Mouse (Mus musculus) embryonic facial prominence, embryonic 12.5 days (tissue): ENCODE results near the gene Gucy2d. TPM values are rescaled to one million over a fixed set of nuclear protein-coding genes. Genes with fewer than 3 reads are reported as not detected.
A peak's percentile ranks its signal among the peaks of the same experiment; 100 is the strongest.

Experiments used
- ATAC-seq: fragments of 200-750 bp; cut with Nextera tagmentation; 2 replicates; pipeline ENCODE4 v1.8.0; 2017; ENCODE audit not compliant: insufficient number of reproducible peaks, insufficient read depth, low FRiP score, low TSS enrichment
- H3K27ac ChIP-seq: fragments of 300-500 bp; sonication (generic); 2 replicates; pipeline ENCODE4 v1.5.1; 2016; ENCODE audit warnings: mild to moderate bottlenecking
- H3K27me3 ChIP-seq: fragments of 300-500 bp; sonication (generic); 2 replicates; pipeline ENCODE4 v1.6.1; 2016; ENCODE audit warnings: mild to moderate bottlenecking, moderate library complexity
- H3K36me3 ChIP-seq: fragments of 300-500 bp; sonication (generic); 2 replicates; pipeline ENCODE4 v1.6.1; 2016; ENCODE audit warnings: mild to moderate bottlenecking
- H3K4me1 ChIP-seq: fragments of 300-500 bp; sonication (generic); 2 replicates; pipeline ENCODE4 v1.6.1; 2016
- H3K4me2 ChIP-seq: fragments of 300-500 bp; sonication (generic); replicated peaks from 2 replicates; pipeline ENCODE4 v1.6.1; 2016; ENCODE audit warnings: mild to moderate bottlenecking, moderate library complexity
- H3K4me3 ChIP-seq: fragments of 300-500 bp; sonication (generic); 2 replicates; pipeline ENCODE4 v1.5.1; 2016; ENCODE audit warnings: mild to moderate bottlenecking
- H3K9ac ChIP-seq: fragments of 300-500 bp; sonication (generic); 2 replicates; pipeline ENCODE4 v1.6.1; 2016; ENCODE audit warnings: mild to moderate bottlenecking, moderate library complexity
- H3K9me3 ChIP-seq: fragments of 300-500 bp; sonication (generic); 2 replicates; pipeline ENCODE4 v1.6.1; 2016; ENCODE audit warnings: mild to moderate bottlenecking, moderate library complexity
- WGBS: fragments of 180-500 bp; shearing (Covaris S2); methylation state at CpG from one replicate; pipeline ENCODE4 v1.1.7; 2016; 5-methylcytosine and 5-hydroxymethylcytosine counted together
- polyA plus RNA-seq: library from polyadenylated mRNA; unstranded; fragments of >200 nt; fragmentation: Nextera tagmentation; extraction: Ambion mirVana; gene quantifications from 2 replicates; pipeline ENCODE4 v1.2.1, GENCODE M21; 2016

Gene Gucy2d
- polyA plus RNA-seq, 1 experiment from 2014 or later: 0.04 TPM

DNA sequence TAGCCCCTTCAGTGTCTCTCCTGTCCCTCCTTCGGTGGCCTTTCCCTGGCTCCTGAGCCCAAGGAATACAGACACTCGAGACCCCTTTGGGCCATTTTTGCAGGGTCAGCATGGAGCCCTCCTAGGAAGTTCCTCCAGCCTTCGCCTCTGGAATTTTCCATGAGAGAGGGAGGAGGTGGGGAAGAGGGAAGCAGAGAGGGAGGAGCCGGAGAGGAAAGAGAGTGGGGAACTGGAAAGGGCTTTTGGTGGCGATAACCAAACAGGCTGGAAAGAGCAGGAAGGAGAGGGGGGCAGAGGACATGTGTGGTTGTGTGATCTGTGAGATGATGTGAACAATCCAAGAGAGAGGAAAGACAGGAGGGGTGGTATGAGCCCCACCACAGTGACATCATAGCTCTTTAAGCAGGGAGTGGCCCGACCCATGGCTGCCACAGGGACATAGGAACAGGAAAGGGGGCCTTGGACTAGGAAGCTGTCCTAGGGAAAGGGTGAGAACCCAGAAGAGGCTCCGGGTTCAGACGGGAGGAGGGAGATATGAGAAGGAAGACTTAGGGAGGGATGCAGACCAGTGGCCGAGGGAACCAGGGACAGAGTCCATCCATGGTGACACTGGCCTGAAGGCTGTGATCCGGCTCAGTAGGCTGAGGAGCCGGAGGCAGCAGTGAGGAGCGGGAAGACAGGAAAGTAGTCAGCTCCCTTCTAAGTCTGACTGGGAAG lies 42.5 kb downstream of the Gucy2d start:
- WGBS: 51% methylated on average over 12 of the region's 12 CpGs
- peaks cover 9% of the 10 kb centered on the region for H3K27me3 ChIP-seq
- H3K4me3 ChIP-seq: no peak overlapping the region
- H3K4me1 ChIP-seq: peaks cover 16% of the 10 kb centered on the region; the same call in 1 of the 2 replicates
- no peaks in the 10 kb centered on the region for H3K9me3 ChIP-seq
- no peak overlapping the region for H3K9ac ChIP-seq
- ATAC-seq: no peak
- H3K27ac ChIP-seq: 0 out of 2 replicates have a peak overlapping the region, but pooled peaks have one; percentile 18
- H3K4me2 ChIP-seq: no peak overlapping the region
- no peaks in the 10 kb centered on the region for H3K36me3 ChIP-seq

GRCm38 (mm10) chr7:98483268-98483607 lies 43.0 kb downstream of the Gucy2d start:
- H3K9ac ChIP-seq: no peak overlapping the region
- no peak overlapping the region for H3K4me2 ChIP-seq
- H3K4me1 ChIP-seq: peaks cover 16% of the 10 kb centered on the region; the same call in 1 of the 2 replicates
- no peak overlapping the region for H3K27ac ChIP-seq
- peaks cover 9% of the 10 kb centered on the region for H3K27me3 ChIP-seq
- no peak overlapping the region for H3K4me3 ChIP-seq
- 29% methylated on average over 8 of the region's 8 CpGs for WGBS
- H3K9me3 ChIP-seq: no peaks in the 10 kb centered on the region
- no peaks in the 10 kb centered on the region for H3K36me3 ChIP-seq
- ATAC-seq: no peak

DNA sequence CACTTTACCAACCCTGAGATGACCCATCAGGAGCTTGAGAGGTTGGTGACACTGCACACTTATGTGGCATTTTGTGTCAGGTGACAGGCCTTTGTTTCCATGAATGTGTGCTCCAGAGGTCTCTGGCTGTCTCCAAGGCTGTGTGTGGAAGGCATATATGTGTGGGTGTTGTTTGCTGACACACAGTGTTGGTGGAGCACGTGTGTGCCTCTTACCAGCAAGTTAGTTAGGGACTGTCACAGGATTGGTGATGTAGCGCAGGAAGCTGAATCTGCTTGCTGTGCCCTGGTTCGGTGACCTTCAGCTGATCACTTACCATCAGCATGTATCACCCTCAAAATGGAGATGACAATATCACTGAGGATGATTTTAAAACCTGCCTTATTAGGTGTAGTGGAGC lies 44.7 kb downstream of the Gucy2d start:
- no peaks in the 10 kb centered on the region for H3K36me3 ChIP-seq
- H3K4me3 ChIP-seq: no peak overlapping the region
- no peak overlapping the region for H3K9ac ChIP-seq
- no peaks in the 10 kb centered on the region for H3K9me3 ChIP-seq
- 88% methylated on average over 3 of the region's 3 CpGs for WGBS
- no peak overlapping the region for H3K27ac ChIP-seq
- H3K4me1 ChIP-seq: peaks cover 20% of the 10 kb centered on the region
- peaks cover 7% of the 10 kb centered on the region; the same call in 1 of the 2 replicates for H3K27me3 ChIP-seq
- no peak overlapping the region for H3K4me2 ChIP-seq
- ATAC-seq: no peak

DNA sequence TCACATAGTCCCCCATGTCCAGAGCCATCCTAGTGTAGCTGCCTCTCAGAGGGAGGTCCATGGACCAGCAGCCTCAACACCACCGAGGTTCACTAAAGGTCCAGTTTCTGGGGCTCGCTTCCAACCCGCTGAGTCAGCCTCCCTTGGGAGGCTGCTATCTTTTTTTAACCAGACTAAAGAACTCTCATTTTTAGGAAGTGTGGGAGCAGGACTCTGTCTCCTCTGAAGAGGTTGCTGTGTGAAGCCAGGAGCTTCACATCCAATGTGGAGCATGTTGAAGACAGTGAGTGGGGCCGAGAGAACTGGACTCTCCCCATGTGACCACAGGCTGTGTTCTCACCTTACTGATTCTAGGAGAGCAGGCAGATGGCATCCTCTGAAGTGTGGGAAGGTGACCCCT lies 45.3 kb downstream of the Gucy2d start:
- no peak overlapping the region for H3K4me2 ChIP-seq
- ATAC-seq: no peak
- no peak overlapping the region for H3K4me3 ChIP-seq
- no peaks in the 10 kb centered on the region for H3K36me3 ChIP-seq
- 80% methylated on average over 4 of the region's 4 CpGs for WGBS
- H3K27me3 ChIP-seq: 0 out of 2 replicates have a peak, but pooled peaks cover 3% of the 10 kb centered on the region
- H3K9me3 ChIP-seq: no peaks in the 10 kb centered on the region
- H3K9ac ChIP-seq: no peak overlapping the region
- peaks cover 26% of the 10 kb centered on the region for H3K4me1 ChIP-seq
- H3K27ac ChIP-seq: no peak overlapping the region

DNA sequence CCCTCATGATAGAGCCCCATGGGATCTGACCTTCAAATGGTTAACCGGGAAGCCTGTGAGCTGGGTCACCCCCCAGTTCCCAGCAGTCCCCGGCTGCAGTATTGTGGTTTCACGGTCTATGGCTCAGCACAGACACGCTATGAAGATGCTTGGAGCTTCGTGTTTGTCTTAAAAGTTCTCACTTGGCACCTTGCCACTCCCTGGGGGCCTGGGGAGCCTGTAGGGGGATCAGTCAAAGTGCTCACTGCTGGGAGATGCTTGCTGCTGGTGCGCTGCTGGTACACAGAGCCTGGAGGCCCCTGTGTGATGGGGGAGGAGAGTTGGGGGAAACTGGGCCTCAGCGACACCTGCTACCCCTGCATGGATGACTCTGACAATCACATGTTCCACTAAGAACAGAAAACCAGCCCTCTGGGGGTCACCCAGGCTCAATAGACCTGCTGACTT lies 46.3 kb downstream of the Gucy2d start:
- H3K27ac ChIP-seq: no peak overlapping the region
- H3K9me3 ChIP-seq: no peaks in the 10 kb centered on the region
- 0 out of 2 replicates have a peak, but pooled peaks cover 7% of the 10 kb centered on the region for H3K27me3 ChIP-seq
- no peak overlapping the region for H3K9ac ChIP-seq
- H3K4me3 ChIP-seq: no peak overlapping the region
- no peaks in the 10 kb centered on the region for H3K36me3 ChIP-seq
- WGBS: 56% methylated on average over 7 of the region's 7 CpGs
- H3K4me2 ChIP-seq: no peak overlapping the region
- peaks cover 26% of the 10 kb centered on the region for H3K4me1 ChIP-seq
- no peak for ATAC-seq

DNA sequence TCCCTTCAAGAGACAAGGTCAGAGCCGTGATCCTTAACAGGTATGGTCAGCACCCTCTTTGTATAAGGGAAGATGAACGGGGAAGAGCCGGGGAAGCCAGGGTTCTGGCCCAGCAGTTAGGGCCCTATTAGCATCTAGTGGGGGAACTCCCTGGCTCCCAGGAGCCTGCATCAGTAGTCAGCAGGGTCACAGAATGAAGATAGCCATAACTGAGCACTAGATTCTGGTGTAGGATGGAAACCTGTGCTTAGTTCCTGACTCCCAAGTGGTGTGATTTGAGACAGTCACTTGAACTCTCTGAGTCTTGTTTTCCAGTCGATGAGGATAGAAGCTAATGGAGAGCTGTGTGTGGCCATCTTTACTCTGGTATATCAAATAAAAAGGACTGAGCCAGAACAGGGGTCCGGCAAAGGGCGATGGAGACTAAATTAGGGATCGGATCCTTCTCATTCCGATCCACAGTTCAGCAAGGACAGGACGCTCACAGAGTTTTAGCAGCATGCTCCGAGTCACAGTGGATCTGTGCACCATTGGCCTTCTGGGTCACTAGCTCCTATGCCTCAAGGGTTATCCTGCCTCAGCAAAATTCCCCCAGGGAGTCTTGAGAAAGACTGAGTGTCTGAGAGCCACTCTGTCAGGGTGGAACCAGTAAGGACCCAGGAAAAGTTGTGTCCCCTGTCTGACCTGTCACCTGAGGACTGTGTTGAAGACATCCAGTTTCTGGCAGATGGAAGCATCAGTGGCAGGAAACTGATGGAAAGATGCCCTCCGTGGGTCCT lies 47.2 kb downstream of the Gucy2d start:
- ATAC-seq: no peak
- peaks cover 24% of the 10 kb centered on the region for H3K4me1 ChIP-seq
- 83% methylated on average over 11 of the region's 11 CpGs for WGBS

DNA sequence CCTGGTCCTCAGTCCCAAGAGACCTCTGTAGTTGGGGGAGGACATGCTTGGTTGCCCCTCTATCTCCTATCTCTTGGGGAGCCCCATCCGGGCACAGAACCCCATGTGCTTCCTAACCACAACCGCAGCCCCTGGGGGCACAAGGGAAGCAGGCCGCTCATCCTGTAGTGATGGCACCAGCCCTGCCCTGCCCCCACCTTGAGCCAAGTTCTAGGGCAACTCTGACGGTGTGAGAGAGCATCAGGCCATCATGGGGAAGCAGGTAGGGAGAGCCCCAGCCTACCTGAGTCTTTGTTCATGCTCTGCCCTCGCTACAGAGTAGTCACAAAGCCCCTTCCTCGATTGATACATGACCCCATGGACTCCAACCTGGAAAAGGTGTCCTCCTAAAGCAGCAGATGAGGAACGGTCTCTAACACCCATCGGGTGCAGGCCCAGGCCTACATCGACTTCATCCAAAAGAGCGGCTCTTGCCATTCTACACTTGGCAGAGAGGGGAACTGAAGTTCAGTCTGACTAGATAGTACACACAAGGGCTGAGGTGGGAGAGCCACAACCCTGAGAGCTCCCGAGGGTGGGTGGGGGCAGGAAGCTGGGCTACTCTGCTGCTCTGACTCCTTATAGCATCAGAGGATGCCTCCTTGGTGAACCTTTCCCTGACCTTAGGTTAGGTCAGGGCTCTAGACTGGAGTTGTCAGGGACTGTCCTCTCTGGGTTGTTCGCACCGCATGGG lies 48.3 kb downstream of the Gucy2d start:
- H3K9ac ChIP-seq: no peak overlapping the region
- no peak overlapping the region for H3K4me3 ChIP-seq
- ATAC-seq: no peak
- WGBS: 87% methylated on average over 13 of the region's 13 CpGs
- no peak overlapping the region for H3K27ac ChIP-seq
- H3K4me1 ChIP-seq: peaks cover 17% of the 10 kb centered on the region; the same call in 1 of the 2 replicates
- no peaks in the 10 kb centered on the region for H3K9me3 ChIP-seq
- H3K36me3 ChIP-seq: no peaks in the 10 kb centered on the region
- H3K27me3 ChIP-seq: 0 out of 2 replicates have a peak, but pooled peaks cover 4% of the 10 kb centered on the region
- H3K4me2 ChIP-seq: no peak overlapping the region

More for the DNA sequence above, 47.2 kb downstream of the Gucy2d start:
- no peak overlapping the region for H3K4me3 ChIP-seq
- 0 out of 2 replicates have a peak, but pooled peaks cover 7% of the 10 kb centered on the region for H3K27me3 ChIP-seq
- H3K27ac ChIP-seq: no peak overlapping the region
- no peaks in the 10 kb centered on the region for H3K9me3 ChIP-seq
- no peaks in the 10 kb centered on the region for H3K36me3 ChIP-seq
- H3K4me2 ChIP-seq: no peak overlapping the region
- H3K9ac ChIP-seq: no peak overlapping the region

- WGBS: 57% methylated on average over 6 of the region's 6 CpGs
- Histone ChIP-seq H3K27me3 (0 out of 2 replicates have a peak, but pooled peaks cover 4% of the 10 kb centered on the region), H3K4me3 (peak within 1 kb of the TSS; percentile 50), H3K9ac (peak within 1 kb of the TSS; percentile 40; the same call in 1 of the 2 replicates), H3K4me2 (peak within 1 kb of the TSS; percentile 73), H3K27ac (no peak within 1 kb of the TSS), H3K4me1 (peaks cover 17% of the 10 kb centered on the region; the same call in 1 of the 2 replicates), H3K9me3 (no peaks in the 10 kb centered on the region), H3K36me3 (no peaks in the 10 kb centered on the region)
- ATAC-seq: peak; percentile 42; the same call in 1 of the 2 replicates
Observed at GRCm38 (mm10) chr7:98489131-98489530, 48.9 kb downstream of the Gucy2d start, which contains the start of gene Lrrc32. Gene Lrrc32 (plus strand): TSS chr7:98489283.

DNA sequence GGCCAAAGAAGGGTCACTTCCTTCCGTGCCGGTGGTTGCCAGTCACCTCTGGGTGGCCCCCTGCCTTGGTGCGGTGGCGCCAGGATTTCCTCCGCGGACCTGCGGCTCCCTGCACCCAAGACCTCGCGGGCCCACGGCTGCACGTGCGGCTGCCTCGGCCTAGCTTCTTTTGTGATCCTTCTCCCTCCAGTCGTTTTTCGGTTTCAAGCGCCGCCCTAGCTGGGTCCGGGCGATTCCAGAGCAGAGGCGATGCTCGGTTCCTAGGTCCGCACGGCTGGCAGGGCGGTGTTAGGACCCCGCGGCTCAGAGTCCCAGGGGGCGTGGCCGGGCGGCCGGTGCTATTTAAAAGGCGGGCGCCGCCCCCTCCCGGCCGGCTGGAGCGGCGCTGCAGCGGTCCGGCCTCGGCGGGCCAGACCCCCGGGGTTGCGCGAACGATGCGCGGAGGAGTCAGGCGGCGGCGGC lies 49.4 kb downstream of the Gucy2d start:
- H3K27ac ChIP-seq: no peak overlapping the region
- H3K27me3 ChIP-seq: 0 out of 2 replicates have a peak, but pooled peaks cover 4% of the 10 kb centered on the region

GRCm38 (mm10) chr7:98490328-98490727 lies 50.1 kb downstream of the Gucy2d start:
- Histone ChIP-seq H3K4me3 (peak overlapping the region; percentile 50), H3K27ac (no peak overlapping the region)

More for the DNA sequence above, 49.4 kb downstream of the Gucy2d start:
- under 1% methylated on average over 50 of the region's 50 CpGs for WGBS
- Histone ChIP-seq H3K9ac (peak overlapping the region; percentile 40; the same call in 1 of the 2 replicates), H3K36me3 (no peaks in the 10 kb centered on the region), H3K9me3 (no peaks in the 10 kb centered on the region), H3K4me2 (peak overlapping the region; percentile 73), H3K4me1 (peaks cover 17% of the 10 kb centered on the region; the same call in 1 of the 2 replicates), H3K4me3 (peak overlapping the region; percentile 50)
- ATAC-seq: peak; percentile 62; the same call in 1 of the 2 replicates

GRCm38 (mm10) chr7:98490911-98491310 lies 50.7 kb downstream of the Gucy2d start:
- peak overlapping the region; percentile 73; the same call in 1 of the 2 replicates for H3K4me2 ChIP-seq
- H3K27me3 ChIP-seq: 0 out of 2 replicates have a peak, but pooled peaks cover 4% of the 10 kb centered on the region
- H3K9me3 ChIP-seq: no peaks in the 10 kb centered on the region
- no peaks in the 10 kb centered on the region for H3K36me3 ChIP-seq
- no peak overlapping the region for H3K9ac ChIP-seq
- H3K4me3 ChIP-seq: no peak overlapping the region
- 93% methylated on average over 6 of the region's 6 CpGs for WGBS
- peaks cover 19% of the 10 kb centered on the region for H3K4me1 ChIP-seq
- ATAC-seq: no peak
- no peak overlapping the region for H3K27ac ChIP-seq

More at GRCm38 (mm10) chr7:98490328-98490727, 50.1 kb downstream of the Gucy2d start:
- 0 out of 2 replicates have a peak, but pooled peaks cover 4% of the 10 kb centered on the region for H3K27me3 ChIP-seq
- peaks cover 17% of the 10 kb centered on the region; the same call in 1 of the 2 replicates for H3K4me1 ChIP-seq
- no peaks in the 10 kb centered on the region for H3K36me3 ChIP-seq
- 49% methylated on average over 4 of the region's 4 CpGs for WGBS
- H3K9me3 ChIP-seq: no peaks in the 10 kb centered on the region
- H3K9ac ChIP-seq: no peak overlapping the region
- peak overlapping the region; percentile 73 for H3K4me2 ChIP-seq
- ATAC-seq: no peak
